Mouse (Mus musculus): ENCODE data around the gene Nup188.

Gene Nup188

DNA sequence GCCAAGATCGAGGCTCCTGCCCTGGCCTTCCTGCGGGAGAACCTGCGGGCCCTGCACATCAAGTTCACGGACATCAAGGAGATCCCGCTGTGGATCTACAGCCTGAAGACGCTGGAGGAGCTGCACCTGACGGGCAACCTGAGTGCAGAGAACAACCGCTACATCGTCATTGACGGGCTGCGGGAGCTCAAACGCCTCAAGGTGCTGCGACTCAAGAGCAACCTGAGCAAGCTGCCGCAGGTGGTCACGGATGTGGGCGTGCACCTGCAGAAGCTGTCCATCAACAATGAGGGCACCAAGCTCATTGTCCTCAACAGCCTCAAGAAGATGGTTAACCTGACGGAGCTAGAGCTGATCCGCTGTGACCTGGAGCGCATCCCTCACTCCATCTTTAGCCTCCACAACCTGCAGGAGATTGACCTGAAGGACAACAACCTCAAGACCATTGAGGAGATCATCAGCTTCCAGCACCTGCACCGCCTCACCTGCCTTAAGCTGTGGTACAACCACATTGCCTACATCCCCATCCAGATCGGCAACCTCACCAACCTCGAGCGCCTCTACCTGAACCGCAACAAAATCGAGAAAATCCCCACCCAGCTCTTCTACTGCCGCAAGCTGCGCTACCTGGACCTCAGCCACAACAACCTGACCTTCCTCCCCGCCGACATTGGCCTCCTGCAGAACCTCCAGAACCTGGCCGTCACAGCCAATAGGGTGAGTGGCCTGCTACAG lies 29.4 kb upstream of the Nup188 start:
- DNase-seq (ENCODE audit: low read depth): no peak

DNA sequence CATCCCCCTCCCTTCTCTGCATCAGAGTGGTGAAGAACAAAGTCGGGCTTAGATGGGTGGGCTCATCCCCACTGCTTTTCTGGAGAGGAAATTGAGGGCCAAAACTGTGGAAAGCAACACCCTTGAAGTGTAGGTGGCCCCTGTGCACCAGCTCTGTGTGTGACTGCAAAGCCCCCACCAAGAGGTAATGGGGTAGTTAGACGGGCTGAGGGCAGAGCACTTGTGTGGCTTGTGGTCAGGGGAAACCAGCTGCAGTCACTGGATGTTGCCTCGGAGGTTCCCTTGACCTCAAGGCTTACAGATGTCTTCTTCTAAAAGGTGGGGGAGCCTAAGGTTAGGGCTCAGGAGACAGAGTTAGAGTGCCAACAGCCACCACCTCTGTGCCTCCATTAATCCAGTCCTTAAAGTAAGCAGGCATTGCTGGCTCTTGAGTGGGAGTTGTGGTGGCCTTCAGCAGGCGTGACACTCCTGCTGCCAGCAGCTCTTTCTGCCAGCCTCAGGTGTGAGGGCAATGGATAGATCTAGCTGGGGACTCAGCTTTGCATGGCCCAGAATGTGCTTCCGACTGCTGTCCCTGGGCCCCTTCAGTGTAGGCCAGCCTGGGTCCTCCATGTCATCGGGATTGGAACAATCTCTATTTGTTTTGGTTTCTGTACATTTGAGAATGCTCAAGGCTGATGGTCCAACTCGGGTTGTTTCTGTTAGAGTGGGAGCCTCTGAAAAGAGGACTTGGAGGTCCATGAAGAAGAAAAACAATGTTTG lies 28.3 kb upstream of the Nup188 start:
- no peak for DNase-seq (ENCODE audit: low read depth)

DNA sequence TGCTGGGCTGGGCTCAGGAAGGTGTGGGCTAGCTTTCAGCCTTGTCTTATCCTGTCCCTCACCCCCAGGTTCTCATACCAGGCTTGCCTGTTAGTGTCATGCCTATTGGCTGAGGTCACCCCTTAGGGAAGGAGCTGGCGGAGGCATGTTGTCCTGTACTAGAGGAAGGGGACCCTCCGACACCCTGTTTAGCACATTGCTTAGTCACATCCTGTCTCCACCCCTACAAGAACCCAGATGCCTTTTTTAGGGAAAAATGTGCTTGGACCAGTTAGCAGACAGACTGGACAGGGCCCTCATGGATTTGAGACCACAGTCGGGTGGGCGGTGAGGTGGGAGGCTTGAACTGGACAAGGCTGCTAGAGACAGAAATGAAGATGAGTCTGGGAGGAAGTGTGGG lies 27.6 kb upstream of the Nup188 start:
- DNase-seq (ENCODE audit: low read depth): no peak

GRCm38 (mm10) chr2:30259131-30260064 lies 26.8 kb upstream of the Nup188 start:
- no peak for DNase-seq (ENCODE audit: low read depth)

DNA sequence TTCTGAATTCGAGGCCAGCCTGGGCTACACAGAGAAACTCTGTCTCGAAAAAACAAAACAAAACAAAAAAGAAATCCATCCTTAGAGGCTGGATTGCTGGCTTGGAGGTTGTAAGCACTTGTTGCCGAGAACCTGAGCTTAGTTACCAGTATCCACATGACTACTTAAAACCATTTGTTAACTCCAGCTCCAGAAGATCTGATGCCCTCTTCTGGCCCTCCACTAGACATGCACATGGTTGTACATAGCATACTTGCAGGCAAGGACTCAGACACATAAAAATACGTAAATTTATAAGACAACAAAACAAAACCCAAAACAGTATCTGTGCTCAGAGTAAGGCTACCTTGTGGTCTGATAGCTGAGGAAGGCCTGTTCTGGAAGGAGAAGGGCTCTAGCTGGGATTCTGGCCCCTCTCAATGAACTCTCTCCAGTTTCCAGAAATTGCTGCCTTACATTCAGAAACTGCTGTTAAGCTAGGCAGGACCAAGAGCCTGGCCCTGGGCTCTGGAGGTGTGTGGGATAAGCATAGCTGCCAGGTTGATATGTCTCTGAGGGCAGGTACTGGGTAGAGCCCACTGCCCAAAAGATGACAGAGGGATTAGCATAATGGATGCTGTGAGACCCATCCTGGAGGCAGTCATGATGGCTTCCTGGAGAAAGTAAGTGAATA lies 25.0 kb upstream of the Nup188 start:
- DNase-seq (ENCODE audit: low read depth): no peak

- no peak for DNase-seq (ENCODE audit: low read depth)
Measured at GRCm38 (mm10) chr2:30261921-30262839, 24.0 kb upstream of the Nup188 start.

GRCm38 (mm10) chr2:30262840-30263441 lies 23.3 kb upstream of the Nup188 start:
- no peak for DNase-seq (ENCODE audit: low read depth)

- no peak for DNase-seq (ENCODE audit: low read depth)
Measured at GRCm38 (mm10) chr2:30263811-30264210, 22.4 kb upstream of the Nup188 start.

GRCm38 (mm10) chr2:30264671-30265519 lies 21.3 kb upstream of the Nup188 start:
- no peak for DNase-seq (ENCODE audit: low read depth)

GRCm38 (mm10) chr2:30265767-30266253 lies 20.4 kb upstream of the Nup188 start, which contains the start of gene Phyhd1:
TSS of gene Phyhd1 (plus strand) at chr2:30266203.
- DNase-seq (ENCODE audit: low read depth): no peak

- DNase-seq (ENCODE audit: low read depth): no peak
Measured at GRCm38 (mm10) chr2:30266392-30266941, 19.7 kb upstream of the Nup188 start.

- no peak for DNase-seq (ENCODE audit: low read depth)
Measured at GRCm38 (mm10) chr2:30267466-30267865, 18.7 kb upstream of the Nup188 start.

DNA sequence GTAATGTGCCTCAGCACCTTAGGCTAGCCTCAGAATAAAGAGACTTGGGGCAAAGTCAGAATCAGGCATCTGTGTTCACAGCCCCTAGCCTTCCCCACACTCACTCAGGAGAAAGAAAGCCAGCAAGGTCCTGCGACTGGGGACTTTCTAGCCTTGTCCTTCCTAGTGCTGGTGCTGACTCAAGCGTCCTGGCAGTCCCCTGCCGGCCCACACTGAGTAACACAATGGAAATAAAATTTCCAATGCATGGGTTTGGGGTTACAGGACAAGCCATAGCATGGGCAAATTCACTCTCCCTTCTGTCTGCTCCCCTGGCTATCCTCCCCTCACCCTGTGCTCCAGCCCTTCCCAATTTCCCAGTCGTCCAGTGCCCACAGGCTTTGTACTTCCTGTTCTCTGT lies 17.8 kb upstream of the Nup188 start:
- no peak for DNase-seq (ENCODE audit: low read depth)

GRCm38 (mm10) chr2:30269241-30269990 lies 16.8 kb upstream of the Nup188 start:
- DNase-seq (ENCODE audit: low read depth): no peak

GRCm38 (mm10) chr2:30270134-30270533 lies 16.1 kb upstream of the Nup188 start:
- DNase-seq (ENCODE audit: low read depth): peak; percentile 45

- DNase-seq (ENCODE audit: low read depth): no peak
Measured at GRCm38 (mm10) chr2:30280743-30281142, 5.5 kb upstream of the Nup188 start, which contains the start of gene Gm28038. TSS of gene Gm28038 (plus strand) at chr2:30281043.

DNA sequence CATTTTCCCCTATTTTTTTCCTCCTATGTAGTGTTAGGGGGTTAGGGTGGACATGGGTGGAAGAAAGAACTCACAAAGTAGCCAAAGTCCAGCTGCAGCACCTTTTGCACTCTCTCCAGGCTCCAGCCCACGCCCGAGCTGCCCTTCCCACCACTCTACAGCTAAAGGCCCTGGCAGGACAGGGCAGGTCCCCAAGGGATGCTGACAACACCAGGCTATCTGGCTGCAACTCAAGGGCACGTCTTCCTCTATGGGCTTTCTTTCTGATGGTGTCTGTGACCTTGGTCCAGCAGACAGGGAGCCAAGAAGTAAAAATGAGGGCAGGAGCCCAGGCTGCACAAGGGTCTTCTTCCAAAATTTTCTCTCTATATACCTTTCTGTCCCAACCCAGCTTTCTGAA lies 4.5 kb upstream of the Nup188 start:
- DNase-seq (ENCODE audit: low read depth): no peak

DNA sequence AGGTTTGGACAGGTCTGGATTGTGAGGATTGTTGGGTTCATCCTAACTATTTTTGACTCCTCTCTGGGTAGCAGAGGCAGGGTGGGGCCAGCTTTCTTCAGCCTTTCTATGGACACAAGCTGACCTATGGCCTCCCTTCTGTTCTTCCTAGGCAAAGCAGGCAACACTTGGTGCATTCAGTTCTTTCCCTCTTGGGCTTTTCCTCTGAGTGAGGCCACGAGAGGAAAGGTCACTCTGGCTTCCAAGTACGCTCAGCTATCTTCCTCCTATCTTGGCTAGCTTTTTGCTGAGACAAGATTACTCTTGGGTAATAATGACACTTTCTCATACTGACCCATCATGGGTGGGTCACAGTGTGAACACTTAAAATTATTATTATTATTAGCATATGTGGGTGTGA lies 3.0 kb upstream of the Nup188 start:
- DNase-seq (ENCODE audit: low read depth): no peak
